Mouse (Mus musculus) stomach, embryonic 15.5 days (tissue): Measurements from ENCODE around the gene Rragc. TPM values are rescaled to one million over a fixed set of nuclear protein-coding genes. Genes with fewer than 3 reads are reported as not detected.

Source experiments
- polyA plus RNA-seq: library from polyadenylated mRNA; unstranded; fragments of >200 nt; fragmentation: Nextera tagmentation; extraction: Ambion mirVana; gene quantifications from 2 replicates; pipeline ENCODE4 v1.2.1, GENCODE M21; 2015

Rragc gene
- polyA plus RNA-seq, 1 experiment from 2014 or later, result 50.7 TPM

Other genes starting within 250 kb of the Rragc start
- 34.6 and 36.1 TPM in 2 replicates for gene Macf1, start 233.1 kb upstream of the Rragc start, polyA plus RNA-seq
- gene Ndufs5, start 199.2 kb upstream of the Rragc start, polyA plus RNA-seq, result 287 and 321 TPM in 2 replicates
- 47.1 and 48.2 TPM in 2 replicates for gene Akirin1, start 167.1 kb upstream of the Rragc start, polyA plus RNA-seq
- 5.7 and 6.0 TPM in 2 replicates for gene Rhbdl2, start 129.6 kb upstream of the Rragc start, polyA plus RNA-seq
- 0.08 TPM in 2 replicates for gene 4933427I04Rik, start 57.8 kb upstream of the Rragc start, polyA plus RNA-seq
- 93.2 and 98.2 TPM in 2 replicates for gene Mycbp, start 12.6 kb upstream of the Rragc start, polyA plus RNA-seq
- not detected in 2 replicates for gene 4930535I16Rik, start 576 bp downstream of the Rragc start, polyA plus RNA-seq